Mouse (Mus musculus) brown adipose tissue, adult 24 weeks (tissue): Measurements from ENCODE around the gene Abca3. TPM values are rescaled to one million over a fixed set of nuclear protein-coding genes. Genes with fewer than 3 reads are reported as not detected.
"Not testable (repeated sequence)": the region's sequence is repeated elsewhere in the genome, so short reads cannot be mapped to it uniquely, and the experiment has no call there.

ENCODE experiments used
- H3K27ac ChIP-seq: fragments of 200-500 bp; replicated peaks from 2 replicates; pipeline ENCODE4 v1.5.1; 2012; ENCODE audit warnings: low read depth, mild to moderate bottlenecking, low read length
- H3K4me1 ChIP-seq: fragments of 200-500 bp; 2 replicates; pipeline ENCODE4 v1.6.1; 2012; ENCODE audit warnings: low read length, mixed read lengths; ENCODE audit not compliant: control insufficient read depth, insufficient read depth, insufficient read length
- H3K4me3 ChIP-seq: fragments of 200-500 bp; 2 replicates; pipeline ENCODE4 v1.5.1; 2012; ENCODE audit warnings: low read depth, mild to moderate bottlenecking, low read length, moderate library complexity; ENCODE audit not compliant: insufficient read depth
- polyA plus RNA-seq: library from polyadenylated mRNA; stranded (reverse); fragments of >200 nt; gene quantifications from 2 replicates; pipeline ENCODE4 v1.2.4, GENCODE M21; 2012; ENCODE audit not compliant: missing spikeins, insufficient read depth, insufficient read length

Abca3 gene
- polyA plus RNA-seq, 1 experiment, result 6.7 TPM

DNA sequence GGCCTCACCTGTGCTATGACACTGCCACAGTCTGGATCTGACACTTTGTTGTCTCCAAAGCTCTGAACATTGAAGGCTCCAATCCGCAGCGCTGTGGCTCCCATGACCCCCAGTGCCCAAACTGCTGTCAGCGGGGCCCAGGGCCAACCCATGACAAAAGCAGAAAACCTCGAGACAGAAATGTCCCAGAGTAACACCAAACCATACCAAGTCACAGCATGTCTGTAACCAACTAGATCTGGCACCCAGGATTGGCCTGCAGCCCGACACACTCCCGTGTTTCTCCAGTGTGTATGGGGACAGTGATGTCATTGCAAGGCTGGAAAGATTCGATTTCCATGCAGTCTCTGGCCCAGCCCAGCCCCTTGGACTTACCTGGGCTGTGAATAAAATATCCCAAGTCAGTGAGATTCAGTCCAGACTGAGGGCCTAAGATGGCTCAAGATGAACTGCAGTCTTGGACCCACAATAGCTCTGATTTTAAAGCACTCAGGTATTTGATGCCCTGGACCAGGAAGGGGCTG is 90.9 kb downstream of the Abca3 start, which contains the start of gene Dnase1l2:
TSS of gene Dnase1l2 (minus strand) at position 474 of the 524 bp plus-strand sequence.
- Histone ChIP-seq H3K27ac (no peak within 1 kb of the TSS), H3K4me1 (no peaks in the 10 kb centered on the region), H3K4me3 (no peak within 1 kb of the TSS)

DNA sequence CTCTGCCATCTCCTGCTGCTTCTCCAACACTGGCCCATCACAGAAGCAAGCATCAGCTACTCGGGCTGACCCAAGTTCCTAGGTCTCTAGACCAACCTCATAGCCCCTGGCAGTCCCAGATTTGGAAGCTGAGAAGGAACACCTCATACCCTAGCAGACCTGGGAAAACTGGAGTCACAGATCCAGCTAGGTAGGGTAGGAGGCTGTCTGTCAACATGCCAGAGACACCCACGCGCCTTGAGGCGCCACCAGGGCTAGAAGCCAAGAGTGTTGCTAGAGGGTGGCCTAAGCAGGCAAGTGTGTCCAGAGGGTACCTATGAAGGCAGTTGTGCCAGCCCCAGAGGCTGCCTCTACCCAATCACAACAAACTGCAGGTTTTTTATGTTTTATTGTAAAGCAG is 91.7 kb downstream of the Abca3 start:
- H3K27ac ChIP-seq, result no peak overlapping the region
- no peak overlapping the region for H3K4me3 ChIP-seq
- no peaks in the 10 kb centered on the region for H3K4me1 ChIP-seq

GRCm38 (mm10) chr17:24446590-24446989 is 94.8 kb downstream of the Abca3 start:
- H3K4me1 ChIP-seq, result no peaks in the 10 kb centered on the region
- no peak overlapping the region for H3K27ac ChIP-seq
- no peak overlapping the region for H3K4me3 ChIP-seq

- H3K27ac ChIP-seq, result no peak overlapping the region
- H3K4me1 ChIP-seq, result no peaks in the 10 kb centered on the region
- no peak overlapping the region for H3K4me3 ChIP-seq
Measured at GRCm38 (mm10) chr17:24449507-24449906, 97.8 kb downstream of the Abca3 start.

GRCm38 (mm10) chr17:24451220-24451619 is 99.5 kb downstream of the Abca3 start:
- Histone ChIP-seq H3K4me3 (no peak overlapping the region), H3K4me1 (no peaks in the 10 kb centered on the region), H3K27ac (no peak overlapping the region)

DNA sequence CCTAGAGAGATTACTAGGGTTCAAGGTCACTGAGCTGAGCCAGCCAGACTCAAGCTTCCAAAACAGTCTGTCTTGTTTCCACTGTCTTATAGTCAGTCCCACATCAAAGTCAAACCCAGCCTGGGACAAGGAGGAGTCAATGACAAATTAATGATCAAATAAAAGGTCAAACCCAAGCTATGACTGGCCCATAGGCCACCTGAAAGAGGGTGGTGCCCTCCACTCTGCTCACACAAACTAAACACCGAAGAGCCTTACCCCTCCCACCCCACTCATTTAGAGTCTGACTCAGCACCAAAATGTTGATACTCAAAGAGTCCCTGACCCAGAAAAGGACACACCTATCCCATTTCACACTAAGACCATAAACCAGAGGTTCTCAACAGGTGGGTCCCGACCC is 101.6 kb downstream of the Abca3 start:
- H3K4me1 ChIP-seq, result no peaks in the 10 kb centered on the region
- no peak overlapping the region for H3K4me3 ChIP-seq
- H3K27ac ChIP-seq, result no peak overlapping the region

- Histone ChIP-seq H3K4me1 (no peaks in the 10 kb centered on the region), H3K4me3 (peak overlapping the region; percentile 74), H3K27ac (peak overlapping the region; percentile 63)
Measured at GRCm38 (mm10) chr17:24454218-24454755, 102.5 kb downstream of the Abca3 start.

- Histone ChIP-seq H3K4me3 (peak overlapping the region; percentile 74), H3K4me1 (no peaks in the 10 kb centered on the region), H3K27ac (peak overlapping the region; percentile 79)
Measured at GRCm38 (mm10) chr17:24454756-24455522, 103.2 kb downstream of the Abca3 start.

GRCm38 (mm10) chr17:24455523-24456206 is 103.9 kb downstream of the Abca3 start:
- not testable (repeated sequence) for H3K4me1 ChIP-seq, H3K27ac ChIP-seq
- 0 out of 2 replicates have a peak overlapping the region, but pooled peaks have one; percentile 17 for H3K4me3 ChIP-seq

Other genes starting within 250 kb of the Abca3 start
- gene Pdpk1, start 201.0 kb upstream of the Abca3 start, polyA plus RNA-seq, result 23.9 and 24.3 TPM in 2 replicates
- gene Amdhd2, start 188.2 kb upstream of the Abca3 start, polyA plus RNA-seq, result 13.4 and 16.2 TPM in 2 replicates
- gene Atp6v0c, start 182.2 kb upstream of the Abca3 start, polyA plus RNA-seq, result 241 and 250 TPM in 2 replicates
- 2.7 and 7.0 TPM in 2 replicates for gene Tbc1d24, start 146.4 kb upstream of the Abca3 start, polyA plus RNA-seq
- 0.52 and 1.6 TPM in 2 replicates for gene Ntn3, start 142.4 kb upstream of the Abca3 start, polyA plus RNA-seq
- gene Tedc2, start 131.1 kb upstream of the Abca3 start, polyA plus RNA-seq, result 2.2 and 4.2 TPM in 2 replicates
- 0.79 TPM in 1 of 2 replicates, not detected in the other for gene Ccnf, start 100.5 kb upstream of the Abca3 start, polyA plus RNA-seq
- not detected in 2 replicates for gene Abca17, start 882 bp upstream of the Abca3 start, polyA plus RNA-seq
- gene Rnps1, start 62.6 kb downstream of the Abca3 start, polyA plus RNA-seq, result 44.3 and 47.2 TPM in 2 replicates
- 1,121 and 1,239 TPM in 2 replicates for gene Eci1, start 74.7 kb downstream of the Abca3 start, polyA plus RNA-seq
- not detected in 2 replicates for gene Dnase1l2, start 91.2 kb downstream of the Abca3 start, polyA plus RNA-seq
- 6.9 and 7.0 TPM in 2 replicates for gene E4f1, start 118.4 kb downstream of the Abca3 start, polyA plus RNA-seq
- 40.0 and 47.3 TPM in 2 replicates for gene Pgp, start 118.4 kb downstream of the Abca3 start, polyA plus RNA-seq
- gene Bricd5, start 121.9 kb downstream of the Abca3 start, polyA plus RNA-seq, result not detected in 2 replicates
- gene Mlst8, start 127.1 kb downstream of the Abca3 start, polyA plus RNA-seq, result 6.6 and 9.8 TPM in 2 replicates
- gene Caskin1, start 136.7 kb downstream of the Abca3 start, polyA plus RNA-seq, result not detected in 2 replicates
- gene Traf7, start 176.0 kb downstream of the Abca3 start, polyA plus RNA-seq, result 32.1 and 42.0 TPM in 2 replicates
- gene Rab26, start 182.3 kb downstream of the Abca3 start, polyA plus RNA-seq, result not detected in 2 replicates
- 8.2 and 10.1 TPM in 2 replicates for gene Pkd1, start 197.9 kb downstream of the Abca3 start, polyA plus RNA-seq